Mouse (Mus musculus): ENCODE results near the gene Ifngr1.

- no peak for TF ChIP-seq CTCF (IDR thresholded peaks at IDR 0.05; ENCODE audit: low read depth)
- no peak for TF ChIP-seq EP300 (IDR thresholded peaks at IDR 0.05; ENCODE audit: low read depth)
Measured at GRCm38 (mm10) chr10:19591286-19591640, 486 bp upstream of the Ifngr1 start.

All from heart, postnatal 0 days (tissue).